Mouse (Mus musculus) liver, embryonic 14.5 days (tissue): ENCODE measurements around the gene Ubtf.

Experiments
- CTCF ChIP-seq: IDR thresholded peaks from 2 replicates; pipeline ENCODE4 v1.5.1; 2016; ENCODE audit warnings: antibody characterized with exemption, low read depth, control low read depth
- EP300 ChIP-seq: IDR thresholded peaks from 2 replicates; pipeline ENCODE4 v1.6.1; 2016; ENCODE audit warnings: antibody characterized with exemption, low read depth

GRCm38 (mm10) chr11:102346926-102347325 is 27.4 kb upstream of the Ubtf start:
- TF ChIP-seq EP300 = no peak
- TF ChIP-seq CTCF = no peak
